Mouse (Mus musculus): Measurements from ENCODE around the gene Tpr. TPM values are rescaled to one million over a fixed set of nuclear protein-coding genes. Genes with fewer than 3 reads are reported as not detected.

Tpr gene
- polyA plus RNA-seq, 1 experiment from 2014 or later = 180 TPM

DNA sequence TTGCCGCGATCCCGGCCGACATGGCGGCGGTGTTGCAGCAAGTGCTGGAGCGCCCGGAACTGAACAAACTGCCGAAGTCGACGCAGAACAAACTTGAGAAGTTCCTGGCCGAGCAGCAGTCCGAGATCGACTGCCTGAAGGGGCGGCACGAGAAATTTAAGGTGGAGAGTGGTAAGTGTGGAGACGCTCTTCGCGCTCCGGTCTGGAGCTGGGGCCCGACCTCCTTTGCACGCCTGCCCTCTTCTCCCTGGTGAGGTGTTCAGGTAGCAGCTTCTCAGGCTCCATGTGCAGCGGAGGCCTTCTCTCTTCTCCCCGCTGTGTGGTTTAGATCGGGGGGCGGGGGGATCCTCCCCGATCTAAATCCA lies 832 bp downstream of the Tpr start:
- Histone ChIP-seq H3K9ac (ENCODE audit: low read length) (peak overlapping the region; percentile 84), H3K27me3 (ENCODE audit: control insufficient read depth, insufficient read depth, low read length) (no peaks in the 10 kb centered on the region), H3K27ac (ENCODE audit: low read depth, low read length) (peak overlapping the region; percentile 80), H3K4me2 (peak overlapping the region; percentile 53), H3K4me1 (ENCODE audit: control insufficient read depth, insufficient read depth, low read length) (peaks cover 5% of the 10 kb centered on the region; the same call in 1 of the 2 replicates), H3K4me3 (ENCODE audit: low read depth, low read length) (peak overlapping the region; percentile 71), H3K36me3 (ENCODE audit: control insufficient read depth, insufficient read depth, low read length) (peaks cover 9% of the 10 kb centered on the region), H3K9me3 (ENCODE audit: control insufficient read depth, low read length) (no peaks in the 10 kb centered on the region)
- WGBS = 1% methylated on average over 27 of the region's 27 CpGs
- ATAC-seq (ENCODE audit: low FRiP score) = peak; percentile 54
- no peak for DNase-seq (ENCODE audit: low spot score, missing footprints)

DNA sequence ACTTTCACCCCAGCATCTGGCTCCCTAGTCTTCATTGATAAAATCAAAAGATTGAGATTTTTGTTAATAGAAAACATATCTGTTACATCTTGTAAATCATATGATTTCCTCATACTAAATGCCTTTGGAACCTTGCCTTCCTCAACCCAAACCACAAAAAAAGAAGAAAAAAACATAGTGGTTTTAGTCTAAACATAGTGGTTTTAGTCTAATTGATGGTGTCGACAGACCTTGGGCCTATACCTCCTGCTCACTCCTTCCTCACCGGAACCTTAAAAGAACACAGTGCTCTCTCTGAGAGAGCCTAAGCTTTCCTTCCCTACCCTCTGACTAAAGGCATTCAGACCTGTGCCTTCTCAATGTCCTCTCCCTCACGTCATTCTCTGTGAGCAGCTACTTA lies 3.4 kb downstream of the Tpr start:
- peak; percentile 77 for DNase-seq (ENCODE audit: low spot score, missing footprints)
- Histone ChIP-seq H3K27me3 (ENCODE audit: control insufficient read depth, insufficient read depth, low read length) (no peaks in the 10 kb centered on the region), H3K36me3 (ENCODE audit: control insufficient read depth, insufficient read depth, low read length) (peaks cover 9% of the 10 kb centered on the region), H3K4me2 (no peak overlapping the region), H3K9me3 (ENCODE audit: control insufficient read depth, low read length) (no peaks in the 10 kb centered on the region), H3K4me3 (ENCODE audit: low read depth, low read length) (no peak overlapping the region), H3K27ac (ENCODE audit: low read depth, low read length) (no peak overlapping the region), H3K9ac (ENCODE audit: low read length) (no peak overlapping the region), H3K4me1 (ENCODE audit: control insufficient read depth, insufficient read depth, low read length) (peaks cover 5% of the 10 kb centered on the region; the same call in 1 of the 2 replicates)
- no peak for ATAC-seq (ENCODE audit: low FRiP score)
- WGBS = 92% methylated on average over 3 of the region's 3 CpGs

DNA sequence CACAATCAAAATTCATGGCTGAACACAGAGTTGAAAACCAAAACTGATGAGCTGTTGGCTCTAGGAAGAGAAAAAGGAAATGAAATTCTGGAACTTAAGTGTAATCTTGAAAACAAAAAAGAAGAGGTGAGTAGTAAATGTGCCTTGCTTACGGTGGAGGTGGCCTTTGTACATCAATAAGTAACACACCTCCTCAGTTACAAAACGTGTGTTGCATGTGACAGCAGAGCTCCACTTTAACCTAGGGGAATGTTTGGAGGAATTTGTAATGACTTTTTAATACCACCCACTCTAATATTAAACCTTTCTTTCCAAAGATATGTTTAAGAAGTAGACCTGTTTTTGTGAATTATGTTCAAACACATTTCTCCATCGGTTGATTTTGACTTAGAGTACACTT lies 11.3 kb downstream of the Tpr start:
- H3K27ac ChIP-seq (ENCODE audit: low read depth, low read length) = no peak overlapping the region
- H3K4me3 ChIP-seq (ENCODE audit: low read depth, low read length) = no peak overlapping the region
- DNase-seq (ENCODE audit: low spot score, missing footprints) (peak; percentile 77), ATAC-seq (ENCODE audit: low FRiP score) (no peak)
- H3K27me3 ChIP-seq (ENCODE audit: control insufficient read depth, insufficient read depth, low read length) = no peaks in the 10 kb centered on the region
- WGBS = 92% methylated on average over 3 of the region's 3 CpGs
- H3K9ac ChIP-seq (ENCODE audit: low read length) = no peak overlapping the region
- no peak overlapping the region for H3K4me2 ChIP-seq
- 0 out of 2 replicates have a peak, but pooled peaks cover 2% of the 10 kb centered on the region for H3K36me3 ChIP-seq (ENCODE audit: control insufficient read depth, insufficient read depth, low read length)
- H3K9me3 ChIP-seq (ENCODE audit: control insufficient read depth, low read length) = no peaks in the 10 kb centered on the region
- H3K4me1 ChIP-seq (ENCODE audit: control insufficient read depth, insufficient read depth, low read length) = no peaks in the 10 kb centered on the region

DNA sequence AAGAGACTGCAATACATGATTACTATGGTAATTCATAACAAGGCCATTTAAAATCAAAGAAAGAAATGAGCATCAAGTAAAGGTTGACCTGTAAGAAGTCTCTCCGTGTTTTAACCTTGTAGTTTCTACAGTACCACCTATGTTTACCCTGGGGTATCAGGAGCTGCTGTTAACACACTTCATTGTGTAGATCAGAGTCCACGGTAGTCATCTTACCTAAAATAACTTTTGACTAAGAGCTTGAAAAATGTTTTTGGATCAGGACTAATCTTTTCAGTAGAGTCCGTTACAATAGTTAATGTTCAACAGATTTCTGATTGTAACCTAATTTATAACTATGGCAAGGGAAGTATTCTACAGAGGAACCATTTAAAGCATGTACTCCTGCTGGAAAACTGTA lies 11.9 kb downstream of the Tpr start:
- Histone ChIP-seq H3K27ac (ENCODE audit: low read depth, low read length) (no peak overlapping the region), H3K9ac (ENCODE audit: low read length) (no peak overlapping the region), H3K4me1 (ENCODE audit: control insufficient read depth, insufficient read depth, low read length) (no peaks in the 10 kb centered on the region), H3K27me3 (ENCODE audit: control insufficient read depth, insufficient read depth, low read length) (no peaks in the 10 kb centered on the region), H3K4me2 (no peak overlapping the region), H3K4me3 (ENCODE audit: low read depth, low read length) (no peak overlapping the region), H3K36me3 (ENCODE audit: control insufficient read depth, insufficient read depth, low read length) (peaks cover 2% of the 10 kb centered on the region; the same call in 1 of the 2 replicates), H3K9me3 (ENCODE audit: control insufficient read depth, low read length) (no peaks in the 10 kb centered on the region)
- ATAC-seq (ENCODE audit: low FRiP score) (no peak), DNase-seq (ENCODE audit: low spot score, missing footprints) (peak; percentile 75)
- WGBS = 93% methylated on average over 3 of the region's 3 CpGs

DNA sequence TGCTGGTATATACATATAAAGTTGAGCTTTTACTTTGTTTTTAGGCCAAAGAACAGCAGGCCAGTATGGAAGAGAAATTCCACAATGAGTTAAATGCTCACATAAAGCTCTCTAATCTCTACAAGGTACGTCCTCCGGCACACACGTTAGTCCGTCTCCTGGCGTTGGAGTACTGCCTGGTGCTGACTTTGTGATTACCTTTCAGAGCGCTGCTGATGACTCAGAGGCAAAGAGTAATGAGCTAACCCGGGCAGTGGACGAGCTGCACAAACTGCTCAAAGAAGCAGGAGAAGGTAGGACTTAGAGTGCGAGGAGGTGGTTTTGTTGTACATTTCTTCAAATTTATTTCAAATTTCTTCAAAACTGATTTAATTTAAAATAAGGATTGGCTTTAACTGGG lies 14.6 kb downstream of the Tpr start:
- Histone ChIP-seq H3K4me2 (no peak overlapping the region), H3K4me1 (ENCODE audit: control insufficient read depth, insufficient read depth, low read length) (no peaks in the 10 kb centered on the region), H3K9ac (ENCODE audit: low read length) (no peak overlapping the region), H3K27ac (ENCODE audit: low read depth, low read length) (no peak overlapping the region), H3K4me3 (ENCODE audit: low read depth, low read length) (no peak overlapping the region), H3K9me3 (ENCODE audit: control insufficient read depth, low read length) (no peaks in the 10 kb centered on the region), H3K27me3 (ENCODE audit: control insufficient read depth, insufficient read depth, low read length) (no peaks in the 10 kb centered on the region), H3K36me3 (ENCODE audit: control insufficient read depth, insufficient read depth, low read length) (peaks cover 8% of the 10 kb centered on the region; the same call in 1 of the 2 replicates)
- ATAC-seq (ENCODE audit: low FRiP score) (no peak), DNase-seq (ENCODE audit: low spot score, missing footprints) (no peak)
- WGBS = 95% methylated on average over 9 of the region's 9 CpGs

DNA sequence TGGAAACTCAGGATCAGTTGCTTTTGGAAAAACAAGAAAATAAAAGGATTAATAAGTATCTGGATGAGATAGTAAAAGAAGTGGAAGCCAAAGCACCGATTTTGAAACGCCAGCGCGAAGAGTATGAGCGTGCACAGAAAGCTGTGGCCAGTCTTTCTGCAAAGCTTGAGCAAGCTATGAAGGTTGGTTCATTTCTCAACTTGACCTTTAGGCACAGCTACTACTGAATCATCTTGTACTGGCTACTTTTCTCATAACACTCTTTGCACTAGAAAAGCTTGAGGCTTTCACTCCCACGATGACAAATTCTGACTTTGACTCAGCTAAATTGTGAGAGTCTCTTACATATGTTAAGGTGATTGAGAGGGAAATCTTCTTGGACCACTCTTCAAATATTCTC lies 17.4 kb downstream of the Tpr start:
- H3K9me3 ChIP-seq (ENCODE audit: control insufficient read depth, low read length) = no peaks in the 10 kb centered on the region
- H3K27ac ChIP-seq (ENCODE audit: low read depth, low read length) = no peak overlapping the region
- no peaks in the 10 kb centered on the region for H3K27me3 ChIP-seq (ENCODE audit: control insufficient read depth, insufficient read depth, low read length)
- H3K36me3 ChIP-seq (ENCODE audit: control insufficient read depth, insufficient read depth, low read length) = peaks cover 15% of the 10 kb centered on the region; the same call in 1 of the 2 replicates
- no peak overlapping the region for H3K9ac ChIP-seq (ENCODE audit: low read length)
- H3K4me3 ChIP-seq (ENCODE audit: low read depth, low read length) = no peak overlapping the region
- 98% methylated on average over 6 of the region's 6 CpGs for WGBS
- H3K4me1 ChIP-seq (ENCODE audit: control insufficient read depth, insufficient read depth, low read length) = no peaks in the 10 kb centered on the region
- DNase-seq (ENCODE audit: low spot score, missing footprints) (no peak), ATAC-seq (ENCODE audit: low FRiP score) (no peak)
- H3K4me2 ChIP-seq = no peak overlapping the region

DNA sequence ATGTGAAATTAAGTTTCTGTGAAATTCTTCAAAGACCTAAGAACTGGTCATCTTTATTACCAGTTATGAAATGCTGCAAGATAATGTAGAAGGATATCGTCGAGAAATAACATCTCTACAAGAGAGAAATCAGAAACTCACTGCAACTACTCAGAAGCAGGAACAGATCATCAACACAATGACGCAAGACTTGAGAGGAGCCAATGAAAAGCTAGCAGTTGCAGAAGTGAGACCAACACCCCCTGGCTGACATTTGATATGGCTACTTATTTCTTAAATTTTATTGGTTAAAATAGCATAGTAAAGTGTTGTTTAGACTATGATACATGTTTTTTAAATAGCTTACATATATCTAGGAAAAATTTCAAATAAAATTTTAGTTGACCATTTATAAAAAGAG lies 23.4 kb downstream of the Tpr start:
- ATAC-seq (ENCODE audit: low FRiP score) (no peak), DNase-seq (ENCODE audit: low spot score, missing footprints) (no peak)
- no peak overlapping the region for H3K27ac ChIP-seq (ENCODE audit: low read depth, low read length)
- H3K4me2 ChIP-seq = no peak overlapping the region
- no peak overlapping the region for H3K9ac ChIP-seq (ENCODE audit: low read length)
- H3K4me1 ChIP-seq (ENCODE audit: control insufficient read depth, insufficient read depth, low read length) = no peaks in the 10 kb centered on the region
- no peaks in the 10 kb centered on the region for H3K9me3 ChIP-seq (ENCODE audit: control insufficient read depth, low read length)
- no peaks in the 10 kb centered on the region for H3K27me3 ChIP-seq (ENCODE audit: control insufficient read depth, insufficient read depth, low read length)
- no peak overlapping the region for H3K4me3 ChIP-seq (ENCODE audit: low read depth, low read length)
- H3K36me3 ChIP-seq (ENCODE audit: control insufficient read depth, insufficient read depth, low read length) = peaks cover 21% of the 10 kb centered on the region
- WGBS = 96% methylated on average over 3 of the region's 3 CpGs

DNA sequence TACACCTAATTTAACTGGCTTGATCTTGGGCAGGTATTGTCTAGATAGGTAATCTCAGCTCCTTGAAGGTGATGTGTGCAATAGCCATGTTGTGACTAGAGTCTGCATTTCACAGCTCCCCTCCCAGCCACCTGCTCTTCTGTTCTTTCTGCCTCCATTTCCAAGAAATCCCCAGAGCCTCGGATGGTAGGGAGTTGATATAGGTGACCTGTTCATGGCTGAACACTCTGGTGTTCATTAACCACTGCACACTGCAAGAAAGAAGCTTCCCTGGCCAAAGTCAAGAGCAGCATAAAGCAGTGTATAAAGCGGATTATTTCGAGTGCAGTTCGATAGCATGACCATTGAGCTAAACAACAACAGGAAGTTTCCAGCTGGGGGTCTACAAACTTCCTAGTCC lies 25.8 kb downstream of the Tpr start:
- DNase-seq (ENCODE audit: low spot score, missing footprints) (no peak), ATAC-seq (ENCODE audit: low FRiP score) (no peak)
- WGBS = 96% methylated on average over 4 of the region's 4 CpGs
- Histone ChIP-seq H3K9ac (ENCODE audit: low read length) (no peak overlapping the region), H3K4me3 (ENCODE audit: low read depth, low read length) (no peak overlapping the region), H3K27me3 (ENCODE audit: control insufficient read depth, insufficient read depth, low read length) (no peaks in the 10 kb centered on the region), H3K9me3 (ENCODE audit: control insufficient read depth, low read length) (no peaks in the 10 kb centered on the region), H3K27ac (ENCODE audit: low read depth, low read length) (no peak overlapping the region), H3K4me2 (no peak overlapping the region), H3K4me1 (ENCODE audit: control insufficient read depth, insufficient read depth, low read length) (no peaks in the 10 kb centered on the region), H3K36me3 (ENCODE audit: control insufficient read depth, insufficient read depth, low read length) (peaks cover 22% of the 10 kb centered on the region)

DNA sequence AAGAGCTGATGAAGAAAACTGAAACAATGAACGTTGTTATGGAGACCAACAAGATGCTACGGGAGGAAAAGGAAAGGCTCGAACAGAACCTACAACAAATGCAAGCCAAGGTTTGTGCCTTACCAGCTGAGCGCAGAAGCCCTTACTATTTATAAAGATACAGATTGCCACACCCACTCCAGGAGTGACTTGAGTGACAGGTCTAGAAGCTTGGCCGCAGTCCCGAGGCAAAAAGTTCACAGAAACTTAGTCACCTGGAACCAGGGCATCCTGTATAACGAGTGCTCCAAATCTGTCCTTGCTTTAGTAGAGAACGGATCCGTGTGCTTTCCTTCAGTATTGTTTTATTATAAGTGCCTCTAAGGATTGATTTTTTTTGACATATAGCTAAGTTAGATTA lies 33.0 kb downstream of the Tpr start:
- no peak overlapping the region for H3K27ac ChIP-seq (ENCODE audit: low read depth, low read length)
- H3K4me2 ChIP-seq = no peak overlapping the region
- ATAC-seq (ENCODE audit: low FRiP score) (no peak), DNase-seq (ENCODE audit: low spot score, missing footprints) (no peak)
- H3K9me3 ChIP-seq (ENCODE audit: control insufficient read depth, low read length) = no peaks in the 10 kb centered on the region
- H3K27me3 ChIP-seq (ENCODE audit: control insufficient read depth, insufficient read depth, low read length) = no peaks in the 10 kb centered on the region
- WGBS = 88% methylated on average over 9 of the region's 9 CpGs
- H3K36me3 ChIP-seq (ENCODE audit: control insufficient read depth, insufficient read depth, low read length) = peaks cover 21% of the 10 kb centered on the region
- H3K4me1 ChIP-seq (ENCODE audit: control insufficient read depth, insufficient read depth, low read length) = no peaks in the 10 kb centered on the region
- H3K9ac ChIP-seq (ENCODE audit: low read length) = no peak overlapping the region
- no peak overlapping the region for H3K4me3 ChIP-seq (ENCODE audit: low read depth, low read length)

DNA sequence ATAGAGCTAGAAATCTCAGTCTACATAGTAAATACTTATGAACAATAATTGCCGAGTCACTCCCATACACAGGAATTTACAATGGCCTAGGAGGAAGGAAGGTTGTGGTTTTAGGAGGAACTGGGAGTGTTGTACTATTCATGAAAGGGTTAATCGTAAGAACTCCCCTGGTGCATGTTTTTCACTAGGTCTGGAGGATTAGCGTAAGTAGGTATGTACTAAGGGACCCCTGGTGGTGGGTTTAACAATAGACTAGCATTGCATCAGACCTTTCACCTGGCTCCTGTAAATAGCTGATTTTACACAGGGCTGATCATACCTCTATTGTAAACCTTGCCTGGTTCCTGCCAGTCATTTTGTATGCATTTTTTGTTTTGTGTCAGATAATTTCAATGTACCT lies 33.6 kb downstream of the Tpr start:
- Histone ChIP-seq H3K4me2 (no peak overlapping the region), H3K9ac (ENCODE audit: low read length) (no peak overlapping the region), H3K4me1 (ENCODE audit: control insufficient read depth, insufficient read depth, low read length) (no peaks in the 10 kb centered on the region), H3K9me3 (ENCODE audit: control insufficient read depth, low read length) (no peaks in the 10 kb centered on the region), H3K27ac (ENCODE audit: low read depth, low read length) (no peak overlapping the region), H3K36me3 (ENCODE audit: control insufficient read depth, insufficient read depth, low read length) (peaks cover 23% of the 10 kb centered on the region), H3K4me3 (ENCODE audit: low read depth, low read length) (no peak overlapping the region), H3K27me3 (ENCODE audit: control insufficient read depth, insufficient read depth, low read length) (no peaks in the 10 kb centered on the region)
- 74% methylated on average over 3 of the region's 3 CpGs for WGBS
- DNase-seq (ENCODE audit: low spot score, missing footprints) = no peak
- ATAC-seq (ENCODE audit: low FRiP score) = no peak
